Mouse (Mus musculus) kidney, postnatal 0 days (tissue): ENCODE results near the gene Gatad2a. TPM values are rescaled to one million over a fixed set of nuclear protein-coding genes. Genes with fewer than 3 reads are reported as not detected.
A peak's percentile ranks its signal among the peaks of the same experiment; 100 is the strongest.

Experiments
- ATAC-seq: fragments of 200-750 bp; cut with Nextera tagmentation; replicated peaks from 2 replicates; pipeline ENCODE4 v1.8.0; 2017; ENCODE audit warnings: low read depth, moderate number of reproducible peaks, moderate TSS enrichment, moderate library complexity; ENCODE audit not compliant: low FRiP score
- DNase-seq: peaks from one replicate; pipeline ENCODE4 v3.0.0-alpha.2; 2016; ENCODE audit warnings: low spot score
- H3K27ac ChIP-seq: fragments of 300-500 bp; sonication (generic); 2 replicates; pipeline ENCODE4 v1.5.1; 2014; ENCODE audit warnings: mild to moderate bottlenecking
- H3K27me3 ChIP-seq: fragments of 300-500 bp; sonication (generic); 2 replicates; pipeline ENCODE4 v1.6.1; 2014; ENCODE audit warnings: low read length, mixed read lengths; ENCODE audit not compliant: insufficient read depth
- H3K36me3 ChIP-seq: fragments of 300-500 bp; sonication (generic); 2 replicates; pipeline ENCODE4 v1.6.1; 2014; ENCODE audit warnings: low read length, mixed read lengths; ENCODE audit not compliant: insufficient read depth
- H3K4me1 ChIP-seq: fragments of 300-500 bp; sonication (generic); replicated peaks from 2 replicates; pipeline ENCODE4 v1.6.1; 2014; ENCODE audit warnings: antibody characterized with exemption, low read length, mixed read lengths; ENCODE audit not compliant: insufficient read depth
- H3K4me2 ChIP-seq: fragments of 300-500 bp; sonication (generic); 2 replicates; pipeline ENCODE4 v1.6.1; 2014; ENCODE audit warnings: mild to moderate bottlenecking, low read length, moderate library complexity, mixed read lengths
- H3K4me3 ChIP-seq: fragments of 300-500 bp; sonication (generic); replicated peaks from 2 replicates; pipeline ENCODE4 v1.5.1; 2014; ENCODE audit warnings: low read depth, low read length
- H3K9ac ChIP-seq: fragments of 300-500 bp; sonication (generic); 2 replicates; pipeline ENCODE4 v1.6.1; 2014; ENCODE audit warnings: low read depth, low read length
- H3K9me3 ChIP-seq: fragments of 300-500 bp; sonication (generic); replicated peaks from 2 replicates; pipeline ENCODE4 v1.6.1; 2016; ENCODE audit warnings: low read length, inconsistent platforms, mixed read lengths
- CTCF ChIP-seq: IDR thresholded peaks from 2 replicates; pipeline ENCODE4 v1.5.1; 2016; ENCODE audit warnings: antibody characterized with exemption, low read depth, mild to moderate bottlenecking, moderate library complexity
- WGBS: fragments of 180-500 bp; shearing (Covaris S2); extraction: QIAGEN DNeasy Blood & Tissue Kit; methylation state at CpG from one replicate; pipeline ENCODE4 v1.1.7; 2014; 5-methylcytosine and 5-hydroxymethylcytosine counted together
- polyA plus RNA-seq: library from polyadenylated mRNA; unstranded; fragments of >200 nt; fragmentation: Nextera tagmentation; extraction: Ambion mirVana; gene quantifications from 2 replicates; pipeline ENCODE4 v1.2.1, GENCODE M21; 2015

Gene Gatad2a
- polyA plus RNA-seq, 1 experiment from 2014 or later, result 49.5 TPM

DNA sequence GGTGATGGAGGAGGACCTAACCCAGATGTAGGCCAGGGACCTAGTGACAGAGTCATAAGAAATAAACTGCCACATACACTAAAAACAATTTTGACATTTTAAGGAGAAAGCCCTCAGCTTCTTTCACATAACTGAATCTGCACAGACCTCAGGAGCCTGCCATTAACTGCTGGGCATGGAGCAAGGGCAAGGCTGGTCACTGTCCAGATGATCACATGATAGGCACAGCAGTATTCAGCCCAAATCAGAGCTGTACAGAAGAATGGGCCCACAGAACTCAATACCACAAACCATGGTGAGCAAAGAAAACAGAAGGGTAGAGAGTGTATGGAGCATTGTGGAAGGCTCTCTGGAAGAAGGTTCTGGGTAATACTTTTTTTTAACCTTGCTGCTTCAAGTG, 69.3 kb downstream of the Gatad2a start:
- Histone ChIP-seq H3K4me1 (no peaks in the 10 kb centered on the region), H3K4me2 (no peak overlapping the region), H3K4me3 (no peak overlapping the region), H3K27me3 (no peaks in the 10 kb centered on the region), H3K9ac (no peak overlapping the region), H3K27ac (no peak overlapping the region), H3K36me3 (no peaks in the 10 kb centered on the region; the same call in 1 of the 2 replicates), H3K9me3 (no peaks in the 10 kb centered on the region)
- no peak for TF ChIP-seq CTCF
- ATAC-seq (no peak), DNase-seq (no peak)

DNA sequence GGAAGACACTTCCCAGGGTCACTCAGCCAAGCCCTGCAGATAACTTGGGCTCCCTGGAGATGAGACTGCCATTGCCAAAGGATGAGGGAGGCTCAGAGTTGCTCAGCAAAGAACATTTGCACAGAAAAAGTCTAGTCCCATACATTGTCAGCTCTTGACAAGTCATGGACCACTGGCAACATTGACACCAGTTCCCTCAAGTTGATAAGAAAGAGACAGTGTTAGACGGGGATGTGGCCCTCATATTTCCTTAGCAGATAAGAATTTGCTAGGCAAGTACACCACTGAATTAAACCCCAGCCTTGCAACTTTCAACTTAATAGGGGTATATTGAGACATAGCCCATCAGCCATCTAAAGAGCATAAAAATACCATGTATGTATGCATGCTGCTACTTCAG, 72.2 kb downstream of the Gatad2a start:
- WGBS, result 85% methylated on average over 1 of the region's 1 CpGs
- ATAC-seq, result no peak

DNA sequence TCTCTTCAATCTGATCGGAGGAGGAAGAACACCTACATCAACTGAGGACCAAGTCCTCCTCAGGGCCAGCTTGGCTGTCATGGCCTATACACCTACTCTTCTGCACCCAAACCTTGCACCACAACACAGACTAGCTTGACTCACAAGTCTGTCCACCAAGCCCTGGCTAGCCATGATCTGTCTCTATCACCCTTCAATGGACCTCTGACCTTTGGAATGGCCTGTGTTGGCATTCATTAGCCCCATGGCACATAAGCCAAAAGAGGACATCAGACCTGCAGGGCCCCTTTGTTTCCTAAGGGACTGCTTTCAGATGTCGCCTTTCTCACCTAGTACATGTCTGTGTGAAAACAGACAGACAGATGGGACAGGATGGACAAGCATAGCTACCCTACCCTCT, 75.0 kb downstream of the Gatad2a start:
- DNase-seq (no peak), ATAC-seq (no peak)
- WGBS, result 80% methylated on average over 2 of the region's 2 CpGs
- no peak overlapping the region for H3K4me3 ChIP-seq
- no peak overlapping the region for H3K9ac ChIP-seq
- H3K9me3 ChIP-seq, result no peaks in the 10 kb centered on the region
- H3K27me3 ChIP-seq, result no peaks in the 10 kb centered on the region
- TF ChIP-seq CTCF, result no peak
- no peak overlapping the region for H3K4me2 ChIP-seq
- 0 out of 2 replicates have a peak overlapping the region, but pooled peaks have one; percentile 73 for H3K27ac ChIP-seq
- peaks cover 12% of the 10 kb centered on the region; the same call in 1 of the 2 replicates for H3K4me1 ChIP-seq
- H3K36me3 ChIP-seq, result peaks cover 17% of the 10 kb centered on the region

More for the DNA sequence above, 72.2 kb downstream of the Gatad2a start:
- TF ChIP-seq CTCF, result no peak
- Histone ChIP-seq H3K4me2 (no peak overlapping the region), H3K9ac (no peak overlapping the region), H3K9me3 (no peaks in the 10 kb centered on the region), H3K27me3 (no peaks in the 10 kb centered on the region), H3K36me3 (no peaks in the 10 kb centered on the region; the same call in 1 of the 2 replicates), H3K4me1 (peaks cover 12% of the 10 kb centered on the region; the same call in 1 of the 2 replicates), H3K27ac (no peak overlapping the region), H3K4me3 (no peak overlapping the region)
- DNase-seq, result no peak

DNA sequence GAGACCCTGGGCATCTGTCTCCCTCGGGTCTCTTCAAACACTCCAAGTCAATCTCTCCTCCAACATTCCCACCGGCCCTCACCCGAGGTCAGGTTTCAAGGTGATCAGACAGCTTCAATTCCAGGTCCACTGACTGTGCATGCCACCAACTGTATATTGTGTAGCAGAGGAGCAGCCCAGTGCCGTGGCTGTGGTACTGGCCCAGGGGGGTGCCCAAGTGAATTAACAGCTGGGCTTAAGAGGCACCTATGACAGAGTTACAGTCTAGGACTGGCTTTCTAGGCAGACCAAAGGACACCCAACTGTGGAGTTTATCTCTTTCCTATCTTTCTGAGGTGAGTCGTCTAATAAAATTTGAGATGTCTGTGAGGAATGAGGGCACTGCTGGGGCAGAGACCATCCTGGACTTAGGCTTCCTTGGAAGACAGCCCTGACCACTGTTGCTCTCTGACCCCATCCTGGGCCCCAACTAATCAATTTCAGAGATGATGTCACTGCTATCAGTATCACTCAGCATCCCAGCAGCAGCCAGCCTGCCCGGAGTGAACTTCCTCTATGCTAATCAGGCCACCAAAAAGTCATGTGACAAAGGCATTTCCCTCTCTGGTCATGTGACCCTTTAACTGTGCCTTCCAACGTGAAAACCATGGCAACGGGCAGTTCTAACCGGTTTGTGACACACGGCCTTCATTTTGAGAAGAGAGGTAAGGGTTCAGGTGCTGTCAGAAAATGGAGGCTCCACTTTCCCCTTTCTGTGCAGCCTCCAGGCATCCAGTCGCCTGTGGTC, 76.1 kb downstream of the Gatad2a start:
- no peak overlapping the region for H3K9ac ChIP-seq
- peak overlapping the region; percentile 10; the same call in 1 of the 2 replicates for H3K4me2 ChIP-seq
- H3K4me3 ChIP-seq, result no peak overlapping the region
- H3K36me3 ChIP-seq, result peaks cover 28% of the 10 kb centered on the region
- 33% methylated on average over 11 of the region's 11 CpGs for WGBS
- ATAC-seq, result peak; percentile 75
- H3K4me1 ChIP-seq, result peaks cover 12% of the 10 kb centered on the region; the same call in 1 of the 2 replicates
- TF ChIP-seq CTCF, result no peak
- peak overlapping the region; percentile 73 for H3K27ac ChIP-seq
- no peaks in the 10 kb centered on the region for H3K9me3 ChIP-seq
- H3K27me3 ChIP-seq, result no peaks in the 10 kb centered on the region
- DNase-seq, result peak; percentile 89

DNA sequence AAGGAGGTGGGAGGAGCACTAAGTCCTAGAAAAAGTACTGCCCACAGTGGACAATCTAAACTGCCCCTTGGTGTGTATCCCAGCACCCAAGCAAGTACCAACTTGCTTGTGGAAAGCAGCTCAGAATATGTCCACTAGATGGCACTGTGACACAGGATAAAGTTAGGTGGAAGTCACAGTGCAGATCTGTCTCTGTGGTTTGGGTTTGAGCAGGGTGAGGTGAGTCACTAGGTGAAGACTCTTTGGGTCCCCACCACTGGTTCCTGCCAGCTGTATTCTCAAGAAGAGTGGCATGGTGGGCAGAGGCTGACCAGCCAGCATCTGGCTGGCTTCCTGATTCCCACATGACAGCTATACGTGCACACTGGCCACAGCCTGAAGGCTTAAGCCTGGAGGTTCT, 77.2 kb downstream of the Gatad2a start:
- Histone ChIP-seq H3K27me3 (no peaks in the 10 kb centered on the region), H3K4me3 (no peak overlapping the region), H3K36me3 (peaks cover 39% of the 10 kb centered on the region), H3K9me3 (no peaks in the 10 kb centered on the region), H3K9ac (no peak overlapping the region), H3K4me2 (no peak overlapping the region), H3K4me1 (peaks cover 12% of the 10 kb centered on the region; the same call in 1 of the 2 replicates), H3K27ac (no peak overlapping the region)
- peak; percentile 33; the same call in 1 of the 2 replicates for ATAC-seq
- WGBS, result 50% methylated on average over 1 of the region's 1 CpGs
- peak; percentile 88 for TF ChIP-seq CTCF
- peak; percentile 86 for DNase-seq

DNA sequence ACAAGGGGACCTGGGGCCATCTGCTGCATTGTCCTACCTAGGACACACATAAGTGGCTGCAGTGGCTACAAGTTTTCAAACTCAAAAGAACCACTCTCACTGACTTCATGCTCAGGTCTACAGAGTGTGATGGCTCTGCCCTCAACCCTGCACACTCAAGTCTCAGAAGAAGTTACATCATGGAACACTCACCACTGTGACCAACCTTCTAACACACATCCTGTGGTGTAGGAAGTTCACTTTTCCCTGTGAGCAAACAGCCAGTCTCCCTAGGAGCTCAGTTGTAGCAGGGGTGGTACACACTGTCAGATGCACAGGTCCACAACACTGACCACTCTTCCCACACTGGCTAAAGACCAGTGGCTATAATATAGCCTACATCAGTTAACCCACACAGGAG, 77.7 kb downstream of the Gatad2a start:
- DNase-seq, result no peak
- Histone ChIP-seq H3K27me3 (no peaks in the 10 kb centered on the region), H3K4me1 (peaks cover 12% of the 10 kb centered on the region; the same call in 1 of the 2 replicates), H3K36me3 (peaks cover 39% of the 10 kb centered on the region), H3K9ac (no peak overlapping the region), H3K9me3 (no peaks in the 10 kb centered on the region), H3K4me2 (no peak overlapping the region), H3K27ac (no peak overlapping the region), H3K4me3 (no peak overlapping the region)
- TF ChIP-seq CTCF, result no peak
- 0 out of 2 replicates have a peak, but pooled peaks have one; percentile 3 for ATAC-seq
